Mouse (Mus musculus) kidney, embryonic 15.5 days (tissue): ENCODE measurements around the gene Ciart. TPM values are rescaled to one million over a fixed set of nuclear protein-coding genes. Genes with fewer than 3 reads are reported as not detected.
A peak's percentile ranks its signal among the peaks of the same experiment; 100 is the strongest.

Experiments used
- ATAC-seq: fragments of 200-750 bp; cut with Nextera tagmentation; replicated peaks from 2 replicates; pipeline ENCODE4 v1.8.0; 2017; ENCODE audit warnings: moderate TSS enrichment; ENCODE audit not compliant: low FRiP score
- H3K27ac ChIP-seq: fragments of 300-500 bp; sonication (generic); 2 replicates; pipeline ENCODE4 v1.5.1; 2015; ENCODE audit warnings: mild to moderate bottlenecking, inconsistent platforms
- H3K27me3 ChIP-seq: fragments of 300-500 bp; sonication (generic); 2 replicates; pipeline ENCODE4 v1.6.1; 2015; ENCODE audit warnings: inconsistent platforms
- H3K36me3 ChIP-seq: fragments of 300-500 bp; sonication (generic); 2 replicates; pipeline ENCODE4 v1.6.1; 2015; ENCODE audit warnings: inconsistent platforms
- H3K4me1 ChIP-seq: fragments of 300-500 bp; sonication (generic); 2 replicates; pipeline ENCODE4 v1.6.1; 2015; ENCODE audit warnings: inconsistent platforms
- H3K4me2 ChIP-seq: fragments of 300-500 bp; sonication (generic); 2 replicates; pipeline ENCODE4 v1.6.1; 2015; ENCODE audit warnings: moderate library complexity, mild to moderate bottlenecking, inconsistent platforms
- H3K4me3 ChIP-seq: fragments of 300-500 bp; sonication (generic); replicated peaks from 2 replicates; pipeline ENCODE4 v1.5.1; 2015; ENCODE audit warnings: mild to moderate bottlenecking, inconsistent platforms
- H3K9ac ChIP-seq: fragments of 300-500 bp; sonication (generic); 2 replicates; pipeline ENCODE4 v1.6.1; 2015; ENCODE audit warnings: mild to moderate bottlenecking, inconsistent platforms
- H3K9me3 ChIP-seq: fragments of 300-500 bp; sonication (generic); replicated peaks from 2 replicates; pipeline ENCODE4 v1.6.1; 2016; ENCODE audit warnings: inconsistent platforms
- WGBS: fragments of 180-500 bp; shearing (Covaris S2); methylation state at CpG from one replicate; pipeline ENCODE4 v1.1.7; 2015; ENCODE audit warnings: mixed read lengths; 5-methylcytosine and 5-hydroxymethylcytosine counted together
- polyA plus RNA-seq: library from polyadenylated mRNA; unstranded; fragments of >200 nt; fragmentation: Nextera tagmentation; extraction: Ambion mirVana; gene quantifications from 2 replicates; pipeline ENCODE4 v1.2.1, GENCODE M21; 2015

Gene Ciart
- polyA plus RNA-seq, 1 experiment from 2014 or later, result 6.6 TPM

- H3K36me3 ChIP-seq, result no peaks in the 10 kb centered on the region
- H3K27me3 ChIP-seq, result no peaks in the 10 kb centered on the region
- no peak overlapping the region for H3K4me2 ChIP-seq
- H3K27ac ChIP-seq, result no peak overlapping the region
- no peak overlapping the region for H3K4me3 ChIP-seq
- no peaks in the 10 kb centered on the region for H3K4me1 ChIP-seq
- ATAC-seq, result no peak
- no peak overlapping the region for H3K9ac ChIP-seq
- no peaks in the 10 kb centered on the region for H3K9me3 ChIP-seq
- WGBS, result 88% methylated on average over 4 of the region's 4 CpGs
These were observed 32.7 kb upstream of the Ciart start for GRCm38 (mm10) chr3:95914706-95915105.

- ATAC-seq, result no peak
- H3K36me3 ChIP-seq, result no peaks in the 10 kb centered on the region
- WGBS, result 48% methylated on average over 4 of the region's 4 CpGs
- peaks cover 46% of the 10 kb centered on the region for H3K4me1 ChIP-seq
- H3K4me2 ChIP-seq, result no peak overlapping the region
- no peak overlapping the region for H3K9ac ChIP-seq
- peaks cover 12% of the 10 kb centered on the region for H3K27me3 ChIP-seq
- H3K27ac ChIP-seq, result no peak overlapping the region
- no peaks in the 10 kb centered on the region for H3K9me3 ChIP-seq
- no peak overlapping the region for H3K4me3 ChIP-seq
These were observed 25.6 kb upstream of the Ciart start for GRCm38 (mm10) chr3:95907613-95908012.

GRCm38 (mm10) chr3:95906860-95907259, 24.8 kb upstream of the Ciart start:
- Histone ChIP-seq H3K9ac (no peak overlapping the region), H3K27ac (no peak overlapping the region), H3K9me3 (no peaks in the 10 kb centered on the region), H3K4me2 (peak overlapping the region; percentile 76), H3K4me3 (peak overlapping the region; percentile 38), H3K4me1 (peaks cover 52% of the 10 kb centered on the region), H3K27me3 (peaks cover 12% of the 10 kb centered on the region), H3K36me3 (no peaks in the 10 kb centered on the region)
- no peak for ATAC-seq
- WGBS, result 0% methylated on average over 12 of the region's 12 CpGs

- Histone ChIP-seq H3K9ac (peak overlapping the region; percentile 36; the same call in 1 of the 2 replicates), H3K4me1 (peaks cover 60% of the 10 kb centered on the region), H3K27ac (no peak overlapping the region), H3K4me2 (peak overlapping the region; percentile 76), H3K9me3 (no peaks in the 10 kb centered on the region), H3K36me3 (no peaks in the 10 kb centered on the region), H3K4me3 (peak overlapping the region; percentile 38), H3K27me3 (peaks cover 12% of the 10 kb centered on the region)
- 2% methylated on average over 12 of the region's 12 CpGs for whole genome bisulfite sequencing
- ATAC-seq, result no peak
These were observed 24.0 kb upstream of the Ciart start for GRCm38 (mm10) chr3:95905940-95906492.

GRCm38 (mm10) chr3:95905146-95905939, 23.3 kb upstream of the Ciart start:
- H3K27me3 ChIP-seq, result peaks cover 12% of the 10 kb centered on the region
- H3K4me1 ChIP-seq, result peaks cover 61% of the 10 kb centered on the region
- H3K4me3 ChIP-seq, result peak overlapping the region; percentile 38
- no peaks in the 10 kb centered on the region for H3K9me3 ChIP-seq
- H3K36me3 ChIP-seq, result no peaks in the 10 kb centered on the region
- peak; percentile 58 for ATAC-seq
- WGBS, result under 1% methylated on average over 18 of the region's 18 CpGs
- peak overlapping the region; percentile 36 for H3K9ac ChIP-seq
- peak overlapping the region; percentile 64 for H3K27ac ChIP-seq
- peak overlapping the region; percentile 76 for H3K4me2 ChIP-seq

GRCm38 (mm10) chr3:95904568-95904967, 22.5 kb upstream of the Ciart start, which contains the start of gene Car14:
Gene Car14 (minus strand): TSS chr3:95904691.
- Histone ChIP-seq H3K4me1 (peaks cover 68% of the 10 kb centered on the region), H3K36me3 (no peaks in the 10 kb centered on the region), H3K9me3 (no peaks in the 10 kb centered on the region), H3K4me3 (peak within 1 kb of the TSS; percentile 38), H3K27me3 (peaks cover 12% of the 10 kb centered on the region), H3K4me2 (peak within 1 kb of the TSS; percentile 76), H3K9ac (peak within 1 kb of the TSS; percentile 36), H3K27ac (peak within 1 kb of the TSS; percentile 64)
- under 1% methylated on average over 15 of the region's 15 CpGs for WGBS
- ATAC-seq, result peak; percentile 33; the same call in 1 of the 2 replicates

- Histone ChIP-seq H3K27ac (peak overlapping the region; percentile 64; the same call in 1 of the 2 replicates), H3K9me3 (no peaks in the 10 kb centered on the region), H3K9ac (peak overlapping the region; percentile 36; the same call in 1 of the 2 replicates), H3K27me3 (peaks cover 12% of the 10 kb centered on the region), H3K36me3 (no peaks in the 10 kb centered on the region), H3K4me1 (peaks cover 75% of the 10 kb centered on the region), H3K4me2 (peak overlapping the region; percentile 76), H3K4me3 (peak overlapping the region; percentile 38)
- peak; percentile 47 for ATAC-seq
- WGBS, result 3% methylated on average over 14 of the region's 15 CpGs
These were observed 21.9 kb upstream of the Ciart start for GRCm38 (mm10) chr3:95903753-95904502.

GRCm38 (mm10) chr3:95902643-95903042, 20.6 kb upstream of the Ciart start:
- no peaks in the 10 kb centered on the region for H3K9me3 ChIP-seq

GRCm38 (mm10) chr3:95902373-95902625, 20.2 kb upstream of the Ciart start:
- Histone ChIP-seq H3K4me3 (no peak overlapping the region), H3K9me3 (no peaks in the 10 kb centered on the region), H3K4me2 (peak overlapping the region; percentile 76), H3K4me1 (peaks cover 76% of the 10 kb centered on the region), H3K9ac (no peak overlapping the region), H3K27me3 (peaks cover 12% of the 10 kb centered on the region; the same call in 1 of the 2 replicates), H3K36me3 (peaks cover 12% of the 10 kb centered on the region; the same call in 1 of the 2 replicates), H3K27ac (peak overlapping the region; percentile 72)
- no peak for ATAC-seq

More at GRCm38 (mm10) chr3:95902643-95903042, 20.6 kb upstream of the Ciart start:
- ATAC-seq, result no peak
- H3K36me3 ChIP-seq, result peaks cover 9% of the 10 kb centered on the region; the same call in 1 of the 2 replicates
- peak overlapping the region; percentile 76 for H3K4me2 ChIP-seq
- peak overlapping the region; percentile 72 for H3K27ac ChIP-seq
- peaks cover 12% of the 10 kb centered on the region for H3K27me3 ChIP-seq
- H3K9ac ChIP-seq, result no peak overlapping the region
- peaks cover 77% of the 10 kb centered on the region for H3K4me1 ChIP-seq
- H3K4me3 ChIP-seq, result no peak overlapping the region
- WGBS, result 21% methylated on average over 6 of the region's 6 CpGs

GRCm38 (mm10) chr3:95901616-95902372, 19.7 kb upstream of the Ciart start:
- H3K27ac ChIP-seq, result peak overlapping the region; percentile 65
- peak overlapping the region; percentile 76 for H3K4me2 ChIP-seq
- no peak overlapping the region for H3K4me3 ChIP-seq
- WGBS, result 35% methylated on average over 9 of the region's 9 CpGs
- H3K36me3 ChIP-seq, result peaks cover 12% of the 10 kb centered on the region; the same call in 1 of the 2 replicates
- peaks cover 12% of the 10 kb centered on the region; the same call in 1 of the 2 replicates for H3K27me3 ChIP-seq
- H3K9ac ChIP-seq, result no peak overlapping the region; the same call in 1 of the 2 replicates
- peaks cover 71% of the 10 kb centered on the region for H3K4me1 ChIP-seq
- H3K9me3 ChIP-seq, result no peaks in the 10 kb centered on the region
- no peak for ATAC-seq

- Histone ChIP-seq H3K9ac (no peak overlapping the region), H3K9me3 (no peaks in the 10 kb centered on the region), H3K4me3 (no peak overlapping the region), H3K27ac (0 out of 2 replicates have a peak overlapping the region, but pooled peaks have one; percentile 6), H3K4me2 (no peak overlapping the region), H3K27me3 (peaks cover 8% of the 10 kb centered on the region; the same call in 1 of the 2 replicates), H3K4me1 (peaks cover 58% of the 10 kb centered on the region), H3K36me3 (peaks cover 18% of the 10 kb centered on the region)
- no peak for ATAC-seq
- WGBS, result 74% methylated on average over 13 of the region's 13 CpGs
These were observed 17.9 kb upstream of the Ciart start for GRCm38 (mm10) chr3:95899800-95900524.
